Mouse (Mus musculus): ENCODE data around the gene Zfp711.
A peak's percentile ranks its signal among the peaks of the same experiment; 100 is the strongest.

Zfp711 gene

GRCm38 (mm10) chrX:112600511-112601305 is at the start of gene Zfp711:
TSS of gene Zfp711 (plus strand) at chrX:112600526.
- DNase-seq = peak; percentile 82 to 83

GRCm38 (mm10) chrX:112567716-112568115 is 32.6 kb upstream of the Zfp711 start:
- DNase-seq = peak; percentile 51 to 53

- DNase-seq = peak; percentile 74 to 75
These were observed 1.2 kb downstream of the Zfp711 start for GRCm38 (mm10) chrX:112601306-112602120.

- no peak for DNase-seq
These were observed 75.2 kb downstream of the Zfp711 start for GRCm38 (mm10) chrX:112675525-112675924.

GRCm38 (mm10) chrX:112680605-112681004 is 80.3 kb downstream of the Zfp711 start:
- DNase-seq = no peak
